Mouse (Mus musculus): ENCODE data around the gene Ercc6l2.

DNA sequence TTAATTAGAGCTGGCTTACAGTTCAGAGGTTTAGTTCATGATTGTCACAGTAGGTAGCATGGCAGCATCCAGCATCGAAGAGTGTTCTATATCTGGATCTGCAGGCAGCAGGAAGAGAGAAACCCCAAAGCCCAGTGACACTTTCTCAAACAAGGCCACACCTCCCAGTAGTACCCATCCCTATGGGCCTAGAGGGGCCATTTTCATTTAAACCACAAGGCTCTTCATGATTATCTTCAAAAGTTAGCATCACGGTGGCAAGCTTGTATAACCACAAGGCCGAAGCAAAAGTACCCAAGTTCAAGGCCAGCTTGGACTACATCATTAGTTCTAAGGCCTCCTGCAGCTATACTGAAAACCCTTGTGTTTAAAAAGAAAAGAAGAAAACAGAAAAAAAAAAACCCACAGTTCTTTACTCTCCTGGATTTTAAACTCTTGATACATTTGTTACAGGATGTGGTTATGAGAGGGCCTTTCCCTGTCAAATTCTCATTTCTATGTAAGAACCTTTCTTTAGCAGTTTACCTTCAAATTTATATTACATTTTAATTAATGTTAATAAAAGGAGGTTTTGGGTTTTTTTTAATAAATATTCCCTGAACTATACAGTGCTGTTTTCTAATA is 71.5 kb downstream of the Ercc6l2 start:
- no peak for TF ChIP-seq CTCF (IDR thresholded peaks at IDR 0.05; ENCODE audit: low read depth)
- TF ChIP-seq EP300 (IDR thresholded peaks at IDR 0.05; ENCODE audit: low read depth) = no peak
